Comparison of ENCODE assay signal across 8 mouse cellular contexts in the genomic region with DNA sequence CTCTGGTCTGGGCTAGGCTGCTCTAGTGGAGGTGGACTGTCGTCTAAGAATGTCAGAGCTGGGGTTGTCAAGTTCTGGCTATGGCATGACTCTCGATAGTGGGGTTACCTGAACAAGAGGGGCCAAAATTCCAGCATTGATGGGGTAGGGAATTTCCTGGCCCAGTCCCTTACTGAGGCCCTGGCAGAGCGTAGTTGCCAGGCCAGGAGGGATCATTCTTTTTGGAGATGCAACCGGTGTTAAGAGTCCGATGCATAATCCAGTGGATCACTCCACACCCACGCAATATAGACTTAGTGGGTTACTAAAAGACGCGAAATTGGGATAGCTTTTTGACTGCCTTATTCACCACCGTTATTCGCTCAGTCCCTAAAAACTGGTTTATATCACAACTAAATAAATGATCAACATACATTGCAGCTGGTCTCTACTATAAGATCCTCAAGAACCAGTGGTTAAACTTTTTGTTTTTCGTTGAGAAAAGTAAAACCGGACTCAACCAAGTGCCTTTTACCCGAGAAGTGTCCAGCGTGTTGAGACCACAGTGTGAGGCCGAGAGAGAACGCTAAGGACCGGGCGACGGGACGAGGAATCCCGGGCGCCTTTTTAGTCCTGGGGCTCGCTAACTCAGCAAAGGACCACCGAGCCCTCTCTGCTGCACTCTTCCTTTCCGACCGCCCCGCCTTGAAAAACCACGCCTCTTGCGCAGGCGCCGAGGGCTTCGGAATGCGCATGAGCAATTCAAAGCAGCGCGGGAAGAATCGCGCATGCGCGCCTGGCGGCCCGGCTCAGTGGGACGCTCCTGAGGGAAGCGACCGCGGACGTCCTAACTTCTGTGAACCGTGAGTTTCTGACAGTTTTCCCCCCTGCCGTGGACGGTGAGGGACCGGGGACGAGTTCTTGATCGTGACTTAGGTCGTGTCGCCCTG. TPM values are rescaled to one million over a fixed set of nuclear protein-coding genes. Genes with fewer than 3 reads are reported as not detected.
A peak's percentile ranks its signal among the peaks of the same experiment; 100 is the strongest.
DNase-seq lines count a peak whose midpoint lies in the region; ATAC-seq and TF ChIP-seq lines count a peak whose summit lies in the region.

A gene (plus strand): TSS at position 739 of the 929 bp plus-strand sequence.

- H3K4me3 ChIP-seq in heart, embryonic 12.5 days: peak within 1 kb of the TSS; percentile 86
- H3K4me3 ChIP-seq in kidney, postnatal 0 days (replicated peaks; ENCODE audit: low read depth, low read length): peak within 1 kb of the TSS; percentile 71
- H3K4me3 ChIP-seq in liver, embryonic 11.5 days (ENCODE audit: low read depth, low read length): peak within 1 kb of the TSS; percentile 97
- H3K4me3 ChIP-seq in stomach, embryonic 14.5 days (ENCODE audit: low read depth, low read length): peak within 1 kb of the TSS; percentile 82

- H3K4me1 ChIP-seq in heart, embryonic 12.5 days (replicated peaks): peaks cover 8% of the 10 kb centered on the region
- no peaks in the 10 kb centered on the region for H3K4me1 ChIP-seq in kidney, postnatal 0 days (replicated peaks; ENCODE audit: insufficient read depth, low read length)
- peaks cover 3% of the 10 kb centered on the region; the same call in 1 of the 2 replicates for H3K4me1 ChIP-seq in liver, embryonic 11.5 days (replicated peaks; ENCODE audit: control insufficient read depth, insufficient read depth, low read length)
- H3K4me1 ChIP-seq in stomach, embryonic 14.5 days (ENCODE audit: control insufficient read depth, insufficient read depth, low read length): peaks cover 12% of the 10 kb centered on the region

- peak within 1 kb of the TSS; percentile 79 for H3K4me2 ChIP-seq in heart, embryonic 12.5 days
- peak within 1 kb of the TSS; percentile 89 for H3K4me2 ChIP-seq in kidney, postnatal 0 days (ENCODE audit: low read length)
- H3K4me2 ChIP-seq in liver, embryonic 11.5 days: peak within 1 kb of the TSS; percentile 88
- H3K4me2 ChIP-seq in stomach, embryonic 14.5 days (replicated peaks; ENCODE audit: low read depth, low read length): peak within 1 kb of the TSS; percentile 92

- H3K27me3 ChIP-seq in heart, embryonic 12.5 days (replicated peaks): no peaks in the 10 kb centered on the region
- H3K27me3 ChIP-seq in kidney, postnatal 0 days (ENCODE audit: insufficient read depth, low read length): no peaks in the 10 kb centered on the region
- H3K27me3 ChIP-seq in liver, embryonic 11.5 days (replicated peaks; ENCODE audit: control insufficient read depth, insufficient read depth, low read length): no peaks in the 10 kb centered on the region
- no peaks in the 10 kb centered on the region for H3K27me3 ChIP-seq in stomach, embryonic 14.5 days (ENCODE audit: control insufficient read depth, insufficient read depth, low read length)

- 6% methylated on average over 54 of the region's 54 CpGs for WGBS in heart, embryonic 12.5 days
- 4% methylated on average over 54 of the region's 54 CpGs for WGBS in kidney, postnatal 0 days
- WGBS in liver, embryonic 11.5 days: 6% methylated on average over 54 of the region's 54 CpGs
- 6% methylated on average over 52 of the region's 54 CpGs for WGBS in stomach, embryonic 14.5 days

- peaks cover 5% of the 10 kb centered on the region; the same call in 1 of the 2 replicates for H3K9me3 ChIP-seq in heart, embryonic 12.5 days (replicated peaks)
- H3K9me3 ChIP-seq in kidney, postnatal 0 days (replicated peaks; ENCODE audit: low read length): no peaks in the 10 kb centered on the region
- 0 out of 2 replicates have a peak, but pooled peaks cover 3% of the 10 kb centered on the region for H3K9me3 ChIP-seq in liver, embryonic 11.5 days (ENCODE audit: control insufficient read depth, low read length)
- no peaks in the 10 kb centered on the region for H3K9me3 ChIP-seq in stomach, embryonic 14.5 days (ENCODE audit: control insufficient read depth, low read depth, low read length)

- no peak for TF ChIP-seq CTCF in kidney, postnatal 0 days (IDR thresholded peaks at IDR 0.05; ENCODE audit: low read depth)

- ATAC-seq in erythroblast, adult 5-6 weeks (replicated peaks; ENCODE audit: low FRiP score, poor library complexity, severe bottlenecking): peak; percentile 92
- peak; percentile 91 for ATAC-seq in heart, embryonic 12.5 days (ENCODE audit: insufficient number of reproducible peaks, low FRiP score)
- ATAC-seq in kidney, postnatal 0 days (replicated peaks; ENCODE audit: low FRiP score, low read depth): peak; percentile 87
- peak; percentile 89 for ATAC-seq in liver, embryonic 11.5 days (replicated peaks; ENCODE audit: low FRiP score)
- ATAC-seq in stomach, embryonic 14.5 days (ENCODE audit: insufficient number of reproducible peaks, insufficient read depth, low FRiP score, low read depth): peak; percentile 95

- peak within 1 kb of the TSS; percentile 91 for H3K9ac ChIP-seq in heart, embryonic 12.5 days
- peak within 1 kb of the TSS; percentile 59 for H3K9ac ChIP-seq in kidney, postnatal 0 days (ENCODE audit: low read depth, low read length)
- H3K9ac ChIP-seq in liver, embryonic 11.5 days (ENCODE audit: low read depth, low read length): peak within 1 kb of the TSS; percentile 93
- peak within 1 kb of the TSS; percentile 80 for H3K9ac ChIP-seq in stomach, embryonic 14.5 days (replicated peaks; ENCODE audit: low read depth, low read length)

- DNase-seq in B cell, adult 2 months: peak; percentile 93 to 95
- DNase-seq in brain, adult 2 months (ENCODE audit: low read depth, low spot score): peak; percentile 91
- DNase-seq in kidney, postnatal 0 days (ENCODE audit: low spot score): peak; percentile 96
- peak; percentile 93 for DNase-seq in liver, embryonic 11.5 days (ENCODE audit: low spot score)
- peak; percentile 95 for DNase-seq in naive thymus-derived CD4-positive, alpha-beta T cell, adult 2 months (ENCODE audit: low read depth)

- peak within 1 kb of the TSS; percentile 40; the same call in 1 of the 2 replicates for H3K27ac ChIP-seq in heart, embryonic 12.5 days (ENCODE audit: poor library complexity, severe bottlenecking)
- 0 out of 2 replicates have a peak within 1 kb of the TSS, but pooled peaks have one; percentile 33 for H3K27ac ChIP-seq in kidney, postnatal 0 days
- peak within 1 kb of the TSS; percentile 79; the same call in 1 of the 2 replicates for H3K27ac ChIP-seq in liver, embryonic 11.5 days (ENCODE audit: low read depth, low read length)
- peak within 1 kb of the TSS; percentile 64; the same call in 1 of the 2 replicates for H3K27ac ChIP-seq in stomach, embryonic 14.5 days (ENCODE audit: low read length)

- peaks cover 7% of the 10 kb centered on the region; the same call in 1 of the 2 replicates for H3K36me3 ChIP-seq in heart, embryonic 12.5 days
- no peaks in the 10 kb centered on the region for H3K36me3 ChIP-seq in kidney, postnatal 0 days (ENCODE audit: insufficient read depth, low read length)
- peaks cover 5% of the 10 kb centered on the region; the same call in 1 of the 2 replicates for H3K36me3 ChIP-seq in liver, embryonic 11.5 days (ENCODE audit: control insufficient read depth, insufficient read depth, low read length)
- H3K36me3 ChIP-seq in stomach, embryonic 14.5 days (ENCODE audit: control insufficient read depth, insufficient read depth, low read length): no peaks in the 10 kb centered on the region

RNA-seq across cellular contexts. Expression of the gene that starts here (rescaled TPM):
- 11.0 and 18.8 TPM in 2 replicates for total RNA-seq in erythroblast, adult 5-6 weeks (2015; ENCODE audit: low replicate concordance)
- 10.3 and 10.5 TPM in 2 replicates for total RNA-seq in erythroblast, adult 5-6 weeks (2017; ENCODE audit: low replicate concordance)
- polyA plus RNA-seq in heart, embryonic 12.5 days (2016; fragmentation: Nextera tagmentation; extraction: Ambion mirVana): 29.8 and 30.8 TPM in 2 replicates
- 14.8 and 19.0 TPM in 2 replicates for polyA plus RNA-seq in kidney, postnatal 0 days (2015; fragmentation: Nextera tagmentation; extraction: Ambion mirVana)
- 55.0 and 55.3 TPM in 2 replicates for polyA plus RNA-seq in liver, embryonic 11.5 days (2014; fragmentation: Nextera tagmentation; extraction: Ambion mirVana)
- 55.0 and 57.6 TPM in 2 replicates for polyA plus RNA-seq in stomach, embryonic 14.5 days (2014; fragmentation: Nextera tagmentation; extraction: Ambion mirVana)

Comparison
In these comparisons a context has a peak if more than half of its experiments do, and no peak if none do; other contexts are left out.
1. Peak in every context shown above with its lines: DNase-seq, ATAC-seq, H3K4me3 ChIP-seq and H3K27ac ChIP-seq.